Mouse (Mus musculus): ENCODE results near the gene Vmn1r62. TPM values are rescaled to one million over a fixed set of nuclear protein-coding genes. Genes with fewer than 3 reads are reported as not detected.
"Not testable (repeated sequence)": the region's sequence is repeated elsewhere in the genome, so short reads cannot be mapped to it uniquely, and the experiment has no call there.

Gene Vmn1r62
- not detected in 2 replicates for polyA plus RNA-seq (2014; fragmentation: Nextera tagmentation; extraction: Ambion mirVana)

- not testable (repeated sequence) for H3K27ac ChIP-seq (replicated peaks in 1 of 2; ENCODE audit: control insufficient read depth in 1 of 2, insufficient read depth in 1 of 2, low read depth in 2 of 2, low read length in 2 of 2); H3K9me3 ChIP-seq (ENCODE audit: control insufficient read depth, low read length); H3K4me1 ChIP-seq (ENCODE audit: control insufficient read depth in 2 of 2, insufficient read depth in 2 of 2, low read length in 2 of 2); H3K4me2 ChIP-seq (ENCODE audit: low read length); ATAC-seq (ENCODE audit: insufficient number of reproducible peaks, insufficient read depth, low FRiP score, low read depth); H3K36me3 ChIP-seq (ENCODE audit: control insufficient read depth, insufficient read depth, low read length); H3K4me3 ChIP-seq (ENCODE audit: control insufficient read depth in 1 of 2, insufficient read depth in 1 of 2, low read depth in 1 of 2, low read length in 2 of 2); H3K9ac ChIP-seq (ENCODE audit: low read length); H3K27me3 ChIP-seq (ENCODE audit: control insufficient read depth, insufficient read depth, low read length)
- no CpG with 5 or more reads among the region's 1 CpGs for WGBS
These were observed at the start of gene Vmn1r62 for GRCm38 (mm10) chr7:5673331-5673730. Gene Vmn1r62, plus strand, starts transcription at chr7:5673631.

Other genes with a start within 250 kb of the Vmn1r62 start
- not detected in 2 replicates for gene Vmn1r59, start 216.9 kb upstream of the Vmn1r62 start, polyA plus RNA-seq (2014; fragmentation: Nextera tagmentation; extraction: Ambion mirVana)
- gene Vmn2r28, start 179.7 kb upstream of the Vmn1r62 start, polyA plus RNA-seq (2014; fragmentation: Nextera tagmentation; extraction: Ambion mirVana): not detected in 2 replicates
- gene Vmn1r60, start 126.3 kb upstream of the Vmn1r62 start, polyA plus RNA-seq (2014; fragmentation: Nextera tagmentation; extraction: Ambion mirVana): not detected in 2 replicates
- gene Vmn1r61, start 60.3 kb upstream of the Vmn1r62 start, polyA plus RNA-seq (2014; fragmentation: Nextera tagmentation; extraction: Ambion mirVana): not detected in 2 replicates
- not detected in 2 replicates for gene Vmn1r63, start 131.8 kb downstream of the Vmn1r62 start, polyA plus RNA-seq (2014; fragmentation: Nextera tagmentation; extraction: Ambion mirVana)
- not detected in 2 replicates for gene Vmn1r64, start 210.9 kb downstream of the Vmn1r62 start, polyA plus RNA-seq (2014; fragmentation: Nextera tagmentation; extraction: Ambion mirVana)

All from heart, embryonic 14.5 days (tissue).